Mouse (Mus musculus): ENCODE data around the gene Zyx. TPM values are rescaled to one million over a fixed set of nuclear protein-coding genes. Genes with fewer than 3 reads are reported as not detected.

Zyx gene
- polyA plus RNA-seq, 1 experiment from 2014 or later = 61.3 TPM

DNA sequence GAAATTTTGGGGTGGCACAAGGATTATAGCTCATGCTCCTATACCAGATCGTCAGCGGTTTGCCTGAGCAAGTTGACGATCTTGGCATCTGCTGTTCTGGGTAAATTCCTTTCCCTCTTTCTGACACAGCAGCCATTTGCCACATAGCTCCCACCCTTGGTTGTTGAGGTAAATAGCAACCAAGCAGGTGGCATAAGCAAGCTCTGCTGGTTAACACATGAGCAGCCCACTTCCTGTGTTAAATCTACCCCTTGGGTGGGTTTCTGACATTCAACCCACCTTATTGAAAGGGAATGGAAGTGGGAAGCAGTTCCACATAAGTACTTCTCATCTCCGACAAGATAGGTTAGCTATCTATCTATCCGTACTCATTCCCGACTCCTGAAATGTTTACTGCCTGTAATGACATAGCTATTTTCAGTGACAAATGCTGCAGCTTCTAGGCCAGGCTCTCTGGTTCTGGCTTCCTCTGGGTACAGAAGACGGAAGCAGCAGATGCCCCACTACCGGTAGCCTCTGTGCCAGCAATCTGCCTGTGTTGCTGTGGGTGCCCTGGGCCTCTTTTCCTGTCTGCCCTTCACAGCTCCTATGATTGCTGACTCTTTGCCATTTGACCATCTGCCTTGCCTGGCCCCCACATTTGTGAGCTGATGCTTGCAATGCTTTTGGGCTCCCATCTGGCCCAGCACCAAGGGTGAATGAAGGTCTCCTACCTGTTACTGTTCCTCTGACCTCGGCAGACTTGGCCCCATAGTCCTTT is 5.9 kb upstream of the Zyx start:
- Histone ChIP-seq H3K4me2 (ENCODE audit: low read depth, low read length) (no peak overlapping the region), H3K9me3 (replicated peaks; ENCODE audit: control insufficient read depth, low read length) (no peaks in the 10 kb centered on the region), H3K27me3 (ENCODE audit: control insufficient read depth, insufficient read depth, low read length) (no peaks in the 10 kb centered on the region), H3K9ac (replicated peaks; ENCODE audit: low read length) (no peak overlapping the region), H3K4me3 (ENCODE audit: low read depth, low read length) (no peak overlapping the region), H3K36me3 (replicated peaks; ENCODE audit: control insufficient read depth, insufficient read depth, low read depth, low read length) (no peaks in the 10 kb centered on the region), H3K4me1 (ENCODE audit: control insufficient read depth, insufficient read depth, low read length) (no peaks in the 10 kb centered on the region), H3K27ac (replicated peaks; ENCODE audit: low read depth, low read length) (no peak overlapping the region)
- 83% methylated on average over 9 of the region's 9 CpGs for WGBS
- no peak for DNase-seq (ENCODE audit: low spot score)
- ATAC-seq (replicated peaks; ENCODE audit: insufficient number of reproducible peaks, low FRiP score, low TSS enrichment, low read depth) = no peak

DNA sequence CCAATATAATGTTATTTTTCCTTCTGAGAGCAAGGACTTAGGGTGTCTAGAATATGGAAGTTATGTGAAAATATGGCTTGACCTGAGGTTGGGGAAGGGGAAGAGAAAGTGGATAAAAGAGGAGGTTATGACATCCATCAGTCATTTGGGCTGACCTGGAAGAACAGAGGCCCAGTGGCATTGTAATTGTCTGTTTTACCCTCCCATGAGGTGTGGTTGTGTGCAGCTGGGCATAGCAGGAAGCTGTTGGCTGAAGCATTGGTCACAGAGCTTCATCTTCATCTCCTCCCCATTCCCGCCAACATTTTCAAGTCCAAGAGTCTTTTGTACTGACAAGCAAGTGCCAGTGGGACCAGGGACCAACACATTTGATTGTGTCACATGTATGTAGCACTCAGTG is 5.2 kb upstream of the Zyx start:
- Histone ChIP-seq H3K4me3 (ENCODE audit: low read depth, low read length) (no peak overlapping the region), H3K4me1 (ENCODE audit: control insufficient read depth, insufficient read depth, low read length) (no peaks in the 10 kb centered on the region), H3K27me3 (ENCODE audit: control insufficient read depth, insufficient read depth, low read length) (no peaks in the 10 kb centered on the region), H3K4me2 (ENCODE audit: low read depth, low read length) (no peak overlapping the region), H3K9me3 (replicated peaks; ENCODE audit: control insufficient read depth, low read length) (no peaks in the 10 kb centered on the region), H3K27ac (replicated peaks; ENCODE audit: low read depth, low read length) (no peak overlapping the region), H3K9ac (replicated peaks; ENCODE audit: low read length) (no peak overlapping the region), H3K36me3 (replicated peaks; ENCODE audit: control insufficient read depth, insufficient read depth, low read depth, low read length) (no peaks in the 10 kb centered on the region)
- no peak for DNase-seq (ENCODE audit: low spot score)
- whole genome bisulfite sequencing = 94% methylated on average over 1 of the region's 1 CpGs
- no peak for ATAC-seq (replicated peaks; ENCODE audit: insufficient number of reproducible peaks, low FRiP score, low TSS enrichment, low read depth)

DNA sequence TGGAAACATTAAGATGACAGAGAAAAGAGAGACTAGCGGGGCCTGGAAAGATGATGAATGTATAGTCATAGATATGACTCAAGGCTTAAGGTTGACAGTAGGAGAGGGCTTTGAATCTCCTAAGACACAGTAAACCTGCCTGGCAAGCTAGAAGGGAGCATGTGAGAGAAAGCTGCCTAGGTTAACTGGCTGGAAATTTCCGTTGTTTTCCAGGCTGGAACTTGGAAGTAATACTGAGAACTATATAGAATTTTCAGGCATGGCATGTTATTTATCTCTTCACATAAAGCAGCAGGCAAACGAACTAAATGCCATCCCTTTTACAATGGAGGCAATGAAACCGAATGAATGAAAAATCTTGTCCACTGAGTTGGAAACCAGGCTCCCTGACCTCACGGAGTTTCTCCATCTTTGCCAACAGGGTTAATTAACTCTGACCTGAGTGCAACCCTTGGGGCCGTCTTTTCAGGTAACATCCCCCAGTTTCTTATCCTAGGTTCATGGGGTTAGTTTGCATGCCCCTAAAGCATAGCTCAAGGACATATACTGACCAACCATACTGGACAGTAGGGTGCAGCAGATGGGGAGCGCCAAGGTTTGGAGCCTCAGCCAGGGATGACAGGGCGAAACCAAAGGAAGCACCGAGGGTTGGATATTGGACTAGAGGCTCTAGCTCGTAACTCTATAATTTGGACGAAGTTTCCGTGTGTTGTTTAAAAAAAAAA is 987 bp upstream of the Zyx start:
- no peak overlapping the region for H3K27ac ChIP-seq (replicated peaks; ENCODE audit: low read depth, low read length)
- 37% methylated on average over 12 of the region's 12 CpGs for WGBS
- ATAC-seq (replicated peaks; ENCODE audit: insufficient number of reproducible peaks, low FRiP score, low TSS enrichment, low read depth) (no peak), DNase-seq (ENCODE audit: low spot score) (no peak)
- H3K4me2 ChIP-seq (ENCODE audit: low read depth, low read length) = no peak overlapping the region; the same call in 1 of the 2 replicates
- no peak overlapping the region; the same call in 1 of the 2 replicates for H3K9ac ChIP-seq (replicated peaks; ENCODE audit: low read length)
- no peaks in the 10 kb centered on the region; the same call in 1 of the 2 replicates for H3K36me3 ChIP-seq (replicated peaks; ENCODE audit: control insufficient read depth, insufficient read depth, low read depth, low read length)
- H3K4me3 ChIP-seq (ENCODE audit: low read depth, low read length) = peak overlapping the region; percentile 80; the same call in 1 of the 2 replicates
- no peaks in the 10 kb centered on the region for H3K27me3 ChIP-seq (ENCODE audit: control insufficient read depth, insufficient read depth, low read length)
- peaks cover 4% of the 10 kb centered on the region for H3K4me1 ChIP-seq (ENCODE audit: control insufficient read depth, insufficient read depth, low read length)
- H3K9me3 ChIP-seq (replicated peaks; ENCODE audit: control insufficient read depth, low read length) = no peaks in the 10 kb centered on the region

DNA sequence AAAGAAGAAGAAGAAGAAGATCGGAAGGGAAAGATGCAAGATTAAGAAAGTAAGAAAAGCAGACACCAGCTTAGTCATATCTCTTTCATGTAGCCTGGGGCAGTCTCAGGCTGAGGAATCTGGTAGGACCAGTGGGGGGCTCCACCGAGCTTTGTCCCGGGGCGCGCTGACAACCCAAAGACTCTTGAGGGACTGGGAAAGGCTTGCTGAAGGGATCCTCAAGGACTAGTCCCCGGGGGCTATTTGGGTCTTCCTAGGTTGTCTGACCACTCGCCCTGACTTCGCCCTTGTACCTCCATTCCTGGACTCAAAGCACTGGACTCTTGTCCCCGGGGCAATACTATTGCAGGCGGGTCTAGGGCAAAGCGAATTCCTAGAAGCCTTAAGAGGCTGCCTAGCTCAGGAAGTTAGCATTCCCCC is 414 bp upstream of the Zyx start:
- 0% methylated on average over 11 of the region's 11 CpGs for WGBS
- ATAC-seq (replicated peaks; ENCODE audit: insufficient number of reproducible peaks, low FRiP score, low TSS enrichment, low read depth) = no peak; the same call in 1 of the 2 replicates
- DNase-seq (ENCODE audit: low spot score) = peak; percentile 80

DNA sequence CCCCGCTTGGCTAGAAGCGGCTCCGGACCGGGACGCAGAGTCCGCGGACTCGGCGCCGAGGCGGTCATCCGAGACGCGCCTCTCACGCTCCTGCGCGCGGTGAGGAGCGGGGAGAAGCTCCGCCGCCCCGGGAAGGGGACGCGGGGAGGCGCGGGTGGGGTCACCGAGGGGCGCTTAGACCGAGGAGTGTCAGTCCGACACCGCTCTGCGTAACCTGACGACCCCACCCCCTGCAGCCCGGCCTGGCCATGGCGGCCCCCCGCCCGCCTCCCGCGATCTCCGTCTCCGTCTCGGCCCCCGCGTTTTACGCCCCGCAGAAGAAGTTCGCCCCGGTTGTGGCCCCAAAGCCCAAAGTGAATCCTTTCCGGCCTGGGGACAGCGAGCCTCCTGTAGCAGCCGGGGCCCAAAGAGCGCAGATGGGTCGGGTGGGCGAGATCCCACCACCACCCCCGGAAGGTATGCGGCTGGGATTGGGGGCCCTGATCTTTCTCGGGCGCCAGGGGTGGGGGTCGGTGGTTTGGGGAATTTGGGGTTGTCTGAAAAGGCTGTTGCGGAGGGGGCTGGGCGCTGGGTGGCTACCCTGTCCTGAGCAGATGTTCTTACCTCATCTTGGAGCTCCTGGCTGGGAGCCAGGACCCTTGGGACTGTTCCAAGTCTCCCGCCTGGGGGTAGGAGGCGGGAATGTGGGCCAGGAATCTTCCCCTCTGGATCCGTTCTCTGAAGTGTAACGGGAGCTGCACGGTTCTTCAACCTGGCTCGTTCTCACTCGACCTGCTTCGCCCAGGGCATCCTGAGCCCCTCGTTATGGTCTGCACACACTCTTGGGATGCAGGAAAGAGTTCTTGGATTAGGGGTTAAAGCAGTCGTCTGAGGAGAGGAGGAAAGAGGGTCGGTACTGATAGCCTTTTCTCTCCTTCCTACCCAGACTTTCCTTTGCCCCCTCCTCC is 864 bp downstream of the Zyx start:
- under 1% methylated on average over 58 of the region's 72 CpGs for WGBS
- DNase-seq (ENCODE audit: low spot score) (peak; percentile 82), ATAC-seq (replicated peaks; ENCODE audit: insufficient number of reproducible peaks, low FRiP score, low TSS enrichment, low read depth) (peak; percentile 61)

More for the DNA sequence above, 414 bp upstream of the Zyx start:
- H3K27me3 ChIP-seq (ENCODE audit: control insufficient read depth, insufficient read depth, low read length) = no peaks in the 10 kb centered on the region
- no peaks in the 10 kb centered on the region for H3K9me3 ChIP-seq (replicated peaks; ENCODE audit: control insufficient read depth, low read length)
- peak overlapping the region; percentile 80 for H3K4me3 ChIP-seq (ENCODE audit: low read depth, low read length)
- H3K4me1 ChIP-seq (ENCODE audit: control insufficient read depth, insufficient read depth, low read length) = peaks cover 4% of the 10 kb centered on the region
- peak overlapping the region; percentile 79 for H3K4me2 ChIP-seq (ENCODE audit: low read depth, low read length)
- peak overlapping the region; percentile 93 for H3K27ac ChIP-seq (replicated peaks; ENCODE audit: low read depth, low read length)
- peak overlapping the region; percentile 86 for H3K9ac ChIP-seq (replicated peaks; ENCODE audit: low read length)
- no peaks in the 10 kb centered on the region; the same call in 1 of the 2 replicates for H3K36me3 ChIP-seq (replicated peaks; ENCODE audit: control insufficient read depth, insufficient read depth, low read depth, low read length)

DNA sequence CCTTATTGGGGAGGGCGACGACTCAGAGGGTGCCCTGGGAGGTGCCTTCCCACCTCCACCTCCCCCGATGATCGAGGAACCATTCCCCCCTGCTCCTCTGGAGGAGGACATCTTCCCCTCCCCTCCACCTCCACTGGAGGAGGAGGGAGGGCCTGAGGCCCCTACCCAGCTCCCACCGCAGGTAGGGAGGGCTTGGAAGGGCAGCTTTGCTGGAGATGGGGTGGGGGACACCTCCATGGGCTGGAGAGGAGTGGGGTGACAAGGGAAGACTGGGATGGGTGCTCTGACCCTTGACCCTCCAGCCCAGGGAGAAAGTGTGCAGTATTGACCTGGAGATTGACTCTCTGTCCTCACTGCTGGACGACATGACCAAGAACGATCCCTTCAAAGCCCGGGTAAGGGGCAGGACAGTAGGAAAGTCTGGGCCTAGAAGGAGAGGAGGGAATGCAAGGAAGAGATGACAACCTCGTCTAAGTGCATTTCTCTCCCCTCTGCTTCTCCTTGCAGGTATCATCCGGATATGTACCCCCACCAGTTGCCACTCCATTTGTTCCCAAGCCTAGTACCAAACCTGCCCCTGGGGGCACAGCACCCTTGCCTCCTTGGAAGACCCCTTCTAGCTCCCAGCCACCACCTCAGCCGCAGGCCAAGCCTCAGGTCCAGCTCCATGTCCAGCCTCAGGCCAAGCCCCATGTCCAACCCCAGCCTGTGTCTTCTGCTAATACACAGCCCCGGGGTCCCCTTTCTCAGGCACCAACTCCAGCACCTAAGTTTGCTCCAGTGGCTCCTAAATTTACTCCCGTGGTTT is 1.7 kb downstream of the Zyx start:
- Histone ChIP-seq H3K9me3 (replicated peaks; ENCODE audit: control insufficient read depth, low read length) (no peaks in the 10 kb centered on the region), H3K27ac (replicated peaks; ENCODE audit: low read depth, low read length) (no peak overlapping the region), H3K4me2 (ENCODE audit: low read depth, low read length) (peak overlapping the region; percentile 79), H3K27me3 (ENCODE audit: control insufficient read depth, insufficient read depth, low read length) (no peaks in the 10 kb centered on the region), H3K9ac (replicated peaks; ENCODE audit: low read length) (peak overlapping the region; percentile 86), H3K36me3 (replicated peaks; ENCODE audit: control insufficient read depth, insufficient read depth, low read depth, low read length) (no peaks in the 10 kb centered on the region; the same call in 1 of the 2 replicates), H3K4me1 (ENCODE audit: control insufficient read depth, insufficient read depth, low read length) (peaks cover 4% of the 10 kb centered on the region), H3K4me3 (ENCODE audit: low read depth, low read length) (peak overlapping the region; percentile 80)
- ATAC-seq (replicated peaks; ENCODE audit: insufficient number of reproducible peaks, low FRiP score, low TSS enrichment, low read depth) (no peak), DNase-seq (ENCODE audit: low spot score) (no peak)
- 43% methylated on average over 13 of the region's 13 CpGs for WGBS

More for the DNA sequence above, 864 bp downstream of the Zyx start:
- H3K27ac ChIP-seq (replicated peaks; ENCODE audit: low read depth, low read length) = peak overlapping the region; percentile 93
- peaks cover 4% of the 10 kb centered on the region for H3K4me1 ChIP-seq (ENCODE audit: control insufficient read depth, insufficient read depth, low read length)
- H3K9ac ChIP-seq (replicated peaks; ENCODE audit: low read length) = peak overlapping the region; percentile 86
- no peaks in the 10 kb centered on the region for H3K27me3 ChIP-seq (ENCODE audit: control insufficient read depth, insufficient read depth, low read length)
- H3K4me2 ChIP-seq (ENCODE audit: low read depth, low read length) = peak overlapping the region; percentile 79
- H3K4me3 ChIP-seq (ENCODE audit: low read depth, low read length) = peak overlapping the region; percentile 80
- no peaks in the 10 kb centered on the region; the same call in 1 of the 2 replicates for H3K36me3 ChIP-seq (replicated peaks; ENCODE audit: control insufficient read depth, insufficient read depth, low read depth, low read length)
- no peaks in the 10 kb centered on the region for H3K9me3 ChIP-seq (replicated peaks; ENCODE audit: control insufficient read depth, low read length)

Data from embryonic facial prominence, embryonic 11.5 days (tissue).